Mouse (Mus musculus): ENCODE results near the gene Cdc42bpg. TPM values are rescaled to one million over a fixed set of nuclear protein-coding genes. Genes with fewer than 3 reads are reported as not detected.
A peak's percentile ranks its signal among the peaks of the same experiment; 100 is the strongest.

Gene Cdc42bpg
- polyA plus RNA-seq, 1 experiment, result 33.1 TPM

GRCm38 (mm10) chr19:6278439-6279073 is 27.7 kb upstream of the Cdc42bpg start:
- WGBS, result 13% methylated on average over 6 of the region's 6 CpGs
- H3K27ac ChIP-seq (ENCODE audit: insufficient read depth, low read length), result peak overlapping the region; percentile 16
- DNase-seq, result no peak
- H3K27me3 ChIP-seq (ENCODE audit: control insufficient read depth, insufficient read depth, low read length), result no peaks in the 10 kb centered on the region
- no peak for TF ChIP-seq POLR2A (IDR thresholded peaks at IDR 0.05; ENCODE audit: borderline replicate concordance, insufficient read depth, low read length)
- TF ChIP-seq CTCF (IDR thresholded peaks at IDR 0.05; ENCODE audit: borderline replicate concordance, insufficient read depth, low read depth, low read length), result no peak
- peak overlapping the region; percentile 93 for H3K4me3 ChIP-seq (replicated peaks; ENCODE audit: insufficient read depth, low read depth, low read length)
- peaks cover 40% of the 10 kb centered on the region for H3K4me1 ChIP-seq (ENCODE audit: control insufficient read depth, insufficient read depth, low read length)

- no peak for TF ChIP-seq POLR2A (IDR thresholded peaks at IDR 0.05; ENCODE audit: borderline replicate concordance, insufficient read depth, low read length)
- no peak for TF ChIP-seq CTCF (IDR thresholded peaks at IDR 0.05; ENCODE audit: borderline replicate concordance, insufficient read depth, low read depth, low read length)
- Histone ChIP-seq H3K4me1 (ENCODE audit: control insufficient read depth, insufficient read depth, low read length) (peaks cover 40% of the 10 kb centered on the region), H3K4me3 (replicated peaks; ENCODE audit: insufficient read depth, low read depth, low read length) (peak overlapping the region; percentile 93), H3K27ac (ENCODE audit: insufficient read depth, low read length) (no peak overlapping the region; the same call in 1 of the 2 replicates), H3K27me3 (ENCODE audit: control insufficient read depth, insufficient read depth, low read length) (no peaks in the 10 kb centered on the region)
- 34% methylated on average over 6 of the region's 6 CpGs for WGBS
- DNase-seq, result peak in 1 of 2 experiments; percentile 35
Measured at GRCm38 (mm10) chr19:6279481-6280144, 26.6 kb upstream of the Cdc42bpg start.

DNA sequence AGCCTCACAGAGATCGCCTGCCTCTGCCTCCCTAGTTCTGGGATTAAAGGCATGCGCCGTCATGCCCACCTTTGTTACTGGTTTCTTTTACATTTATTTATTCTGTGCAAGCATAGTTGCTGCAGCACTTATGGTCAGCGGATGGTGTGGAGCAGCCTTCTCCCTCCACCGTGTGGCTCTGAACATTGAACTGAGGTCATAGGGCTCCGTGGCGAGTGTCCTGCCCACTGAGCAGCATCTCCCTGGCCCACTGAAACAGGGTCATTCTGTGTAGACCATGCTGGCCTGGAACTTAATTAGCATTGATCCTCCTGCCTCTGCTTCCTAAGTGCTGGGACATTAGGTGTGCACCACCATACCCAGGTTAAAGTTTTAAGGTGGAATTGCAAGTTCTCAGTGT is 25.7 kb upstream of the Cdc42bpg start:
- WGBS, result 60% methylated on average over 7 of the region's 7 CpGs
- Histone ChIP-seq H3K27ac (ENCODE audit: insufficient read depth, low read length) (no peak overlapping the region), H3K27me3 (ENCODE audit: control insufficient read depth, insufficient read depth, low read length) (no peaks in the 10 kb centered on the region), H3K4me3 (replicated peaks; ENCODE audit: insufficient read depth, low read depth, low read length) (peak overlapping the region; percentile 16), H3K4me1 (ENCODE audit: control insufficient read depth, insufficient read depth, low read length) (peaks cover 46% of the 10 kb centered on the region)
- TF ChIP-seq CTCF (IDR thresholded peaks at IDR 0.05; ENCODE audit: borderline replicate concordance, insufficient read depth, low read depth, low read length) (no peak), POLR2A (IDR thresholded peaks at IDR 0.05; ENCODE audit: borderline replicate concordance, insufficient read depth, low read length) (no peak)
- no peak for DNase-seq

DNA sequence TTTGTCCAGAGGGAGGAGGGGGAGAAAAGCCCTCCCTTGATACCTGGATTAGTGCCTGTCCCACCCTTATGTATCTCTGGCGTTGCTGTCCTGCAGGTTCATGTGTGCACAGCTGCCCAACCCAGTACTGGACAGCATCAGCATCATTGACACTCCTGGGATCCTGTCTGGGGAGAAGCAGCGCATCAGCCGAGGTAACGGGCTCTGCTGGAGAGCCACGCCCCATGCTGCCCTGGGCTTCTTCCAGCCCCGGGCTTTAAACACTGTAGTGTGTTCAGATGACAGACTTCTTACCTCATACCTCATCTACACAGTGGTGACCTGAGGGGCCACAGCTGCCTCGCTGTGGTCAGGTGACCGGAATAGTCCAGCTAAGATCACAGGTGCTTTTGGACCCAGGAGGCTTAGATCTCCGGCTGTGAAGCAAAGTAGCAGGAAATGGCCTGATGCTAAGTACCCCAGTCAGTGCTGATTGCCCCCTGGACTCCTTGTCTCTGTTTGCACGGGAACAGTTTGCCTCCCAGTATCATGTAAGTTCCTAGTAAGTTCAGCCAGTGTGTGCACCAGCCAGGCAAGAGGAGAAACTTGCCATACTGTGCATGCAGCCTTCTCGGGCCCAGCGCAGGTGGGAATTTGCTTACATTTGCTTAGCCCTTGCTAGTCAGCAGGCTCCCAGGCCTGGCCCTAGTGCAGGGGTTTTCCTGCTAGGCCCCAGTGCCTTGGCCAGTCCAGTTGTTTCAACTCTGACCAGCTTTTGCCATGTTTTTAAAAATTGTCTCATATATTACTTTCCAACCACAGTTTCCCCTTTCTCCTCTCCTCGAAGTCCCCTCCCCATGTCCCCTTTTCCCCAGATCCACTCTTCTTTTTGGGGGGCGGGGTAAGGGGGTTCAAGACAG is 24.9 kb upstream of the Cdc42bpg start:
- TF ChIP-seq POLR2A (IDR thresholded peaks at IDR 0.05; ENCODE audit: borderline replicate concordance, insufficient read depth, low read length) (no peak), CTCF (IDR thresholded peaks at IDR 0.05; ENCODE audit: borderline replicate concordance, insufficient read depth, low read depth, low read length) (no peak)
- WGBS, result 59% methylated on average over 14 of the region's 14 CpGs
- H3K4me1 ChIP-seq (ENCODE audit: control insufficient read depth, insufficient read depth, low read length), result peaks cover 49% of the 10 kb centered on the region
- H3K4me3 ChIP-seq (replicated peaks; ENCODE audit: insufficient read depth, low read depth, low read length), result no peak overlapping the region
- H3K27ac ChIP-seq (ENCODE audit: insufficient read depth, low read length), result no peak overlapping the region
- H3K27me3 ChIP-seq (ENCODE audit: control insufficient read depth, insufficient read depth, low read length), result no peaks in the 10 kb centered on the region
- no peak for DNase-seq

DNA sequence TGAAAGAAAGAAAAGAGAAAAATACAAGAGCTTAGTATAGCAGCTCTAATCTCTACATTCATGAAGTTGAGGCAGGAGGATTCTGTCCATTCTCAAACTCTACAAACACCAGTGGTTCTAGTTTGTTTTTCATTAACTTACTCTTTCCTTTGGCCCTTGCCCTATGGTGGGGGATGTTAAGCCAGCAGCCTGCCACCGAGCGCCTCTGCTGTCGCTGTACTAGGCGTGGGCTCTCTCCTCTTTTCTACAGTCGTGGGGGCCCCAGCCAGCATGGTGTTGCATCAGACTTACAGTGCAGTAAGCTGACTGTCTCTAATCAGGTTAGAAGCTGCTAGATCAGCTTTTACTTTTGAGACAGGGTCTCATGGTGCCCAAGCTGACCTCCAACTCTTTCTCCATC is 23.3 kb upstream of the Cdc42bpg start:
- H3K4me3 ChIP-seq (replicated peaks; ENCODE audit: insufficient read depth, low read depth, low read length), result no peak overlapping the region
- peaks cover 65% of the 10 kb centered on the region for H3K4me1 ChIP-seq (ENCODE audit: control insufficient read depth, insufficient read depth, low read length)
- H3K27ac ChIP-seq (ENCODE audit: insufficient read depth, low read length), result no peak overlapping the region
- 28% methylated on average over 5 of the region's 5 CpGs for WGBS
- DNase-seq, result no peak
- H3K27me3 ChIP-seq (ENCODE audit: control insufficient read depth, insufficient read depth, low read length), result no peaks in the 10 kb centered on the region
- TF ChIP-seq CTCF (IDR thresholded peaks at IDR 0.05; ENCODE audit: borderline replicate concordance, insufficient read depth, low read depth, low read length) (no peak), POLR2A (IDR thresholded peaks at IDR 0.05; ENCODE audit: borderline replicate concordance, insufficient read depth, low read length) (no peak)

DNA sequence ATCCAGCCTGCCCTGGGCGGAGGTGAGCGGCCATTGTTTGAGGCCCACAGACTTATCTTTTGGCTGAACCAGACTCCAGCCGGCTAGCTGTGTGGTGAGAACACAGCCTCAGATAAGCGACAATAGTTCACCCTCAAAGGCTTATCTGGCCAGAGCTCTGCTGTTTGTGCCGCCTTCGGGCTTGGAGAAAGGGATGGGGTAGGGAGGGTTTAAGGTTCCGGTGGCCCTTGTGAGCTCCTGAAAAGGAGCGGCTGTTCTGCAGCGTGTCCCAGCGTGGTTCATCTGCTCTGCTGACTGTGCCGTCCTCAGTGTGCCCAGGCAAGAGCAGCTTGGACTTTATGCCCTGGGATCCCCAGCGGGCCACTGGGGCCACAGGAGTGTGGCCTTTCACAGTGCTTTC is 21.8 kb upstream of the Cdc42bpg start:
- H3K4me3 ChIP-seq (replicated peaks; ENCODE audit: insufficient read depth, low read depth, low read length), result no peak overlapping the region

DNA sequence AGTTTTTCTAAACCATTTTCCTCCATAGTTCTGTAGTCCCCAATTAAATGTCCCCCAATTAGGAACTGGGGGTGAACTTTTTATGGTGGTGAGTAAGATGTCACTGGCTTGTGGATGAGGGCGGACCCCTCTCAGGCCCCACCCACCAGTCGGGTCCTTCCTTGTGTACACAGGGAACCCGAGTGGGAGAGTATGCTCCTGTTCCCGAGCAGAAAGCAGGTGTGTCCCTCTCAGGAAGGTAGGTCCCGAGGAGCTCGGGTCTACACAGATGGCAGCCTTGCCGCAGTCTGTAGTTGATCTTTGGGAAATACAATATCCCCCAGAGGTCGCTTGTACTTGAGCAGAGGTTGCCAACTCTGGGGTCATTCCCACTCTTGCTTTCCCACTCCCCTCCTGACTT is 21.0 kb upstream of the Cdc42bpg start:
- no peak for DNase-seq
- Histone ChIP-seq H3K27me3 (ENCODE audit: control insufficient read depth, insufficient read depth, low read length) (no peaks in the 10 kb centered on the region), H3K4me3 (replicated peaks; ENCODE audit: insufficient read depth, low read depth, low read length) (no peak overlapping the region), H3K4me1 (ENCODE audit: control insufficient read depth, insufficient read depth, low read length) (peaks cover 75% of the 10 kb centered on the region), H3K27ac (ENCODE audit: insufficient read depth, low read length) (peak overlapping the region; percentile 80)
- WGBS, result 50% methylated on average over 8 of the region's 8 CpGs
- TF ChIP-seq POLR2A (IDR thresholded peaks at IDR 0.05; ENCODE audit: borderline replicate concordance, insufficient read depth, low read length), result no peak
- TF ChIP-seq CTCF (IDR thresholded peaks at IDR 0.05; ENCODE audit: borderline replicate concordance, insufficient read depth, low read depth, low read length), result no peak

More for the DNA sequence above, 21.8 kb upstream of the Cdc42bpg start:
- WGBS, result 83% methylated on average over 12 of the region's 12 CpGs
- Histone ChIP-seq H3K27ac (ENCODE audit: insufficient read depth, low read length) (no peak overlapping the region; the same call in 1 of the 2 replicates), H3K27me3 (ENCODE audit: control insufficient read depth, insufficient read depth, low read length) (no peaks in the 10 kb centered on the region), H3K4me1 (ENCODE audit: control insufficient read depth, insufficient read depth, low read length) (peaks cover 72% of the 10 kb centered on the region)
- DNase-seq, result no peak
- TF ChIP-seq CTCF (IDR thresholded peaks at IDR 0.05; ENCODE audit: borderline replicate concordance, insufficient read depth, low read depth, low read length) (no peak), POLR2A (IDR thresholded peaks at IDR 0.05; ENCODE audit: borderline replicate concordance, insufficient read depth, low read length) (no peak)

Data from cerebellum, adult 2 months (tissue).